Mouse (Mus musculus): ENCODE data around the gene Pcgf6.
A peak's percentile ranks its signal among the peaks of the same experiment; 100 is the strongest.
"Not testable (repeated sequence)": the region's sequence is repeated elsewhere in the genome, so short reads cannot be mapped to it uniquely, and the experiment has no call there.

Gene Pcgf6

GRCm38 (mm10) chr19:47024954-47025353, 25.8 kb downstream of the Pcgf6 start:
- DNase-seq: no peak

- DNase-seq: no peak
Measured at GRCm38 (mm10) chr19:47023546-47023945, 27.2 kb downstream of the Pcgf6 start.

- DNase-seq: no peak
Measured at GRCm38 (mm10) chr19:47022709-47023108, 28.0 kb downstream of the Pcgf6 start.

- peak; percentile 39 to 41 for DNase-seq
Measured at GRCm38 (mm10) chr19:47019326-47019725, 31.4 kb downstream of the Pcgf6 start.

GRCm38 (mm10) chr19:47018330-47018729, 32.4 kb downstream of the Pcgf6 start:
- DNase-seq: no peak

GRCm38 (mm10) chr19:47017831-47018230, 32.9 kb downstream of the Pcgf6 start:
- DNase-seq: peak in 1 of 2 experiments; percentile 40

- DNase-seq: peak; percentile 40 to 64
Measured at GRCm38 (mm10) chr19:47016487-47016886, 34.2 kb downstream of the Pcgf6 start.

DNA sequence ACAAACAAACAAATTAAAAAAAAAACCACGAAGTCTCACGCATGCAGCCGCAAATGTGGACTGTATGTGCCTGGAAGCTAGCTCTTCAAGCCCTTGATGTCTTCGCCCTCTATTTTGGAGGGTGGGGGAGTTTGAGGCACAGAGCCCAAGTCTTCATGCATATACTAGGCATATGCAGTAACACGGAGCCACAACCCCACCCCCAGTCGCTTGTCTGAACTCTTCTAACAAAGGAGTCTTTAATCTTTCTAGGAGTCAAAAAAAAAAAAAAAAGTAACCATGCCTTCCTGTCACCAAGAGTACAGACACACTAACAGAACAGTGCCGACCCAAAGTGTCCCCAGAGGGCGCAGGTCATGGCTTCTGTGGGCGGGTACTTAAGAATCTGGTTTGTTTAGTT, 34.7 kb downstream of the Pcgf6 start:
- DNase-seq: peak in 1 of 2 experiments; percentile 36

DNA sequence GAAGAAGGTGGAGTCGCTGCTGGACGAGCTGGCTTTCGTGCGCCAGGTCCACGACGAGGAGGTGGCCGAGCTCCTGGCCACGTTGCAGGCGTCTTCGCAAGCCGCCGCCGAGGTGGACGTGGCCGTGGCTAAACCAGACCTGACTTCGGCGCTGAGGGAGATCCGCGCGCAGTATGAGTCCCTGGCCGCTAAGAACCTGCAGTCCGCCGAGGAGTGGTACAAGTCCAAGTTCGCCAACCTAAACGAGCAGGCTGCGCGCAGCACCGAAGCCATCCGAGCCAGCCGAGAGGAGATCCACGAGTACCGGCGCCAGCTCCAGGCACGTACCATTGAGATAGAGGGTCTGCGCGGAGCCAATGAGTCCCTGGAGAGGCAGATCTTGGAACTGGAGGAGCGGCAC, 35.3 kb downstream of the Pcgf6 start:
- DNase-seq: no peak

GRCm38 (mm10) chr19:47014447-47015381, 36.0 kb downstream of the Pcgf6 start, which contains the start of the genes Ina and Nt5c2:
TSS of gene Ina (plus strand) at chr19:47014698.
TSS of gene Nt5c2 (minus strand) at chr19:47015153.
- DNase-seq: peak; percentile 93 to 95

DNA sequence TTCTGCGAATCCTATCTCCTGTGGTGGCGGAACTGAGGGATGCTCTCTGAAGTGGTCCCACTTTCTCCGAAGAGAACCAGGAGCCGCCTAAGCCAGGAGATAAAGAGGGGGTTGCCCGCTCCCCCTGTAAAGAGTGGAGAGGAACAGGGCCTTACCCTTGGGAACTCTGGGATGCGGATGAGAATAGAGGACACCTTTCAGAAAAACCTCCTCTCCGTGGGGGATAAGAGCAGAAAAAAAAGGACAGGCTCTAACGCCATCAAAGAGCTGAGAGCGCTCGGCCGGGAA, 36.6 kb downstream of the Pcgf6 start:
- no peak for DNase-seq

- peak; percentile 37 to 53 for DNase-seq
Measured at GRCm38 (mm10) chr19:47013340-47014158, 37.2 kb downstream of the Pcgf6 start.

DNA sequence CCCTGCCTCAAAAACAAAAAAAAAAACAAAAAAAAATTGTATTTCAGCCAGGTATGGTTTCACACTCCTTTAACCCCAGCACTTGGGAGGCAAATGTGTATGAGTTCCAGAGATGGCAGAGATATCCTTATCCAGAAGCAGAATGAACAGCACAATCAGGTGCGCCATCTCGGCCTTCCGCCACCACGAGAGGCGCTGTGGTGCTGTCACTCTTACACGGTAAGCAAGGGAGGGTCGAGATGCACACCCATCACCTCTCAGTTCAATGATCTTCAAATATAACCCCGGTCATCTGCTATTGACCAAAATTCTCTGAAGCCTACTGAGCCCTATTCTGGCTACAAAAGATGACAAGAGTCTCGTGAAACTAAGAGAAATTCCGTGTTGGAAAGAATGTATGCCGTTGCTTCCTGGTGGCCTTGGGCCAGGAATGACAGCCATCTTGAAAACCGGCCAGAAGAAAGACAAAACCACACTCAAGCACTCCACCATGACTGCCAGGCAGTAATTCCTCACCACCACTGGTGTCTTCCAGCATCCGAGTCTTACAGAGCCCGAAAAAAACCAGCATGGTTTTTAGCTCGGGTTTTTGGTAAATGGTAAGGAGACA, 38.1 kb downstream of the Pcgf6 start:
- peak; percentile 23 to 53 for DNase-seq

- DNase-seq: no peak
Measured at GRCm38 (mm10) chr19:47009943-47010342, 40.8 kb downstream of the Pcgf6 start.

DNA sequence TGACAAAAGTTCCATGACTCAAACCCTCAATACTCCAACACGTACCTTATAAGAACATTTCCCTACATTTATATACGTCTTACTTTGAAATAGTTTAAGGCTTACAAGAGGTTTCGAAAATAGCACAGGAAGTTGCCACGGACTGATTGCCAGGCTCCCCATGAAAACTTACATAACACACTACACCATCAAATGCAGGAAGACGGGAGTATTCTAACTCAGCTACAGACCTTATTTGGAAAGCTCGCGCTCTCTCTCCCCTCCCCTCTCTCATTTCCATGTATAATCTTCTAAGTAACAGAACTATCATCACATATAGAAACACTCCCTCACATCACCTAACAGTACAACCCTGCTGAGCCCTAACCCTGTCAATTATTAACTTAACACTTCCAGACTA, 41.3 kb downstream of the Pcgf6 start:
- no peak for DNase-seq

DNA sequence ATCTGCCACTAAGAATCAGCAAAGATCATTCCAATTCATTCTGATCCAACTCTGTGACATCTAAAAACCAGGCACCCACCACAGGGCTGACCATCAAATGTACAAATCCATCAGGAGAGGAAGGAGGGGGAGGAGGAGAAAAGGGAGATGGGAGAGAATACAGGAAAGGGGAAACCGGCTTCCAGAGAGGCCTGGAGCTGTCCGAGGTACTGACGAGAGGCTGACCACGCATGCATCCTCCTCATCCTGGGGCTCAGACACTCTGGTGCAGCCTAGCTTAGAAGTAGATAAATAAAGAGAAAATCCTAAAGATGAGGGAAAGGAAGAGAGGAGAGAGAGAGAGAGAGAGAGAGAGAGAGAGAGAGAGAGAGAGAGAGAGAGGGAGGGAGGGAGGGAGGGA, 44.4 kb downstream of the Pcgf6 start:
- DNase-seq: no peak

DNA sequence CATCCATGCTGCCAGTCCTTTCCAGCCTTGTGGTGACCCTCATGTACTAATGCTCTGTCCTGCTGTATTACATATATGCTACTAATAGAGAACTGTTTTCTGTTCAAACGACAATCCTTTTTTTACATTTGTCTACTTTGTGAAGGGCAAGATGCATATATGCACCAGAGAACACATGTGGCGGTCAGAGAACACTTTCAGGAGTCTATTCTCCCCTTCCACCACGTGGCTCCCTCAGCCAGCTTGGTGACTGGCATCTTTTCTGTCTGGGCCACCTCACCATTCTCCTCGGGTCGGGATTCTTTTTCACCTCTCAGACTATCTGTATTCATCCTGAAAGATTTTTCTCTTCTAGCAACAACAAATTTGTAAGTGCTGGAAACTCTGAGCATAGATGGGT, 44.8 kb downstream of the Pcgf6 start:
- DNase-seq: no peak

DNA sequence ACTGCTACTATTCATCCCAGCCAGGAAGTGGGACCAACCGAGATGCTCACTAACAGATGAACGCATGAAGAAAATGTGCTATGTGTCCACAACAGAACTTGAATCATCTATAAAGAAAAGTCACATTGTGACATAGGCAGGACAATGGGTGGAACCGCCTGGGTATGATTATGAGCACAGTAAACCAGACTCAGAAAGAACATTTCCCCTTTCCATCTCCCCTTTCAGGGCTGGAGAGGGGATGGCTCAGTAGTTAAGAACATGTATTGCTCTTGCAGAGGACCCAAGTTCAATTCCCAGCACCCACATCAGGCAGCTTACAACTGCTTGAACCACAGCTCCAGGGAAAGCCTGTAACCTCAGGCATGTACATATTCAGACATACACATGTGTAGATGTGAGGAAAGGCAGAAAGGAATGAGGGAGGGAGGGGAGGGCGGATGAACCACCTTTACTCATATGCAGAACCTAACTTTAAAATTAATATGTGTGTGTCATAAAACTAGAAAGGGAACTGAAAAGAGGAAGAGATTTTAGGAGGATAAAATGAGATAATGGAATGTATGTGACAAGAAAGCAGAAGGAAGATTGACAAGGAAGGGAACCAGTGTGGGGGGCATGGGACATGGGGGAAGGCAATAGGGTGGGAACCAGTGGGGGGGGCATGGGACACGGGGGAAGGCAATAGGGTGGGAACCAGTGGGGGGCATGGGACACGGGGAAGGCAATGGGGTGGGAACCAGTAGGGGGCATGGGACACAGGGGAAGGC, 46.8 kb downstream of the Pcgf6 start:
- DNase-seq: no peak

- DNase-seq: not testable (repeated sequence)
Measured at GRCm38 (mm10) chr19:47000357-47000756, 50.3 kb downstream of the Pcgf6 start.

DNA sequence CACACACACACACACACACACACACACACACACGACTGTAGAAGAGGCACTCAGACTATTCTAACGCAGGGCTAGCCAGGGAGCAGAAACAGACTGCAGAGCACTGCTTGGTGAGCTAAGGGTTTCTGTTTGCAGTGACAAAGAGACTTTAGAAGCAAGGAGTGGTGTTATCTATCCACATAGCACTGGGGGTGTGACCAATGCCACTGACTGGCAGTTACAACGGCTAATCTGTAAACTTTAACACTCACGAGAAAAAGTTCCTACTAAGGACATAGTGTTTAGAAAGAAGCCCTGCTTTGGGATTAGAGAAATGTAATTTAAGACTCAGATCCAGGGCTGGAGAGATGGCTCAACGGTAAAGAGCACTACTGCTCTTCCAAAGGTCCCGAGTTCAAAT, 51.0 kb downstream of the Pcgf6 start:
- no peak for DNase-seq

GRCm38 (mm10) chr19:46998953-46999352, 51.8 kb downstream of the Pcgf6 start:
- DNase-seq: no peak

DNA sequence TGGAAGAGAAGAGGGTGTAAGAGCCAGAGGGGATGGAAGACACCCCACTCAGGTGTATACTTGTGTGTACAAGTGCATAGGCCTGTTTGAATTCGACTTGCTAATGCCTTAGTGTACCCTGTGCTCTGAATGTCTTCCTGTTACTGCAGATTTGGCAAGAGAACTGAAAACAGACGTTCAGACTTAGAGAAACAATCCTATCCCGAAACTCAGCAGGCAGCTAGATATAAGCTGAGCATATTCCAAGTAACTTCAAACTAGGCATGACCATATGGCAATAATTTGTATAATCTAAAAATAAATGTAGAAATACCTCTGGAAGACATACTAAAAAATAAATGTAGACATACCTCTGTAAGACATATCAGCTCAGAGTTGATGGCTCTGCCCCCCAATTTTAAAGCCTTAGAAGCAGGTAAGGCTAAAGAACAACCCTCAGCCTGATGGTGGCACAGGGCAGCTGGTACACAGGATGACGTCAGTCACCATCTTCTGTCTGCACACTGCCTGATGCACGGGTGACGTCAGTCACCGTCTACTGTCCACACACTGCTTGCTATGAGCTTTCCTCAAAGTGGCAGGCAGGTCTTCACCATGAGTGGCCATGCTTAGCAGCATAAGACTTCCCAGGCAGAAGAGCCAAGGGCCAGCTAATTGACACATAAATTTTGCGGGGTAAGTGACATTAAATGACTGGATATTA, 52.4 kb downstream of the Pcgf6 start:
- peak; percentile 41 to 47 for DNase-seq

Measured in cerebellum, postnatal 25 days (tissue).